Mouse (Mus musculus) MEL (cell line): ENCODE measurements around the gene Atp5e.

Source experiments
- CTCF ChIP-seq, 3 experiments: IDR thresholded peaks in 2 of 3; conservative IDR thresholded peaks in 1 of 3; 2 replicates each; pipeline ENCODE4 v1.5.1; 2011 to 2012; ENCODE audit warnings: low read length in 3 of 3, low read depth in 2 of 3, mild to moderate bottlenecking in 2 of 3, improper control_type of control experiment in 1 of 3, inconsistent platforms in 1 of 3, mixed read lengths in 1 of 3, moderate library complexity in 1 of 3; ENCODE audit not compliant: control insufficient read depth in 1 of 3, insufficient read depth in 1 of 3, poor library complexity in 1 of 3, severe bottlenecking in 1 of 3
- HCFC1 ChIP-seq: IDR thresholded peaks from 2 replicates; pipeline ENCODE4 v1.6.1; 2012; ENCODE audit warnings: low read depth, mild to moderate bottlenecking, inconsistent platforms, low read length, improper control_type of control experiment, moderate library complexity
- NELFE ChIP-seq: IDR thresholded peaks from 2 replicates; pipeline ENCODE4 v1.6.1; 2011; ENCODE audit warnings: low read depth, low read length, improper control_type of control experiment
- POLR2A ChIP-seq, 2 experiments: IDR thresholded peaks; 2 replicates each; pipeline ENCODE4 v1.6.1; 2011 to 2012; ENCODE audit warnings: low read length in 2 of 2, mild to moderate bottlenecking in 2 of 2, control low read depth in 1 of 2, improper control_type of control experiment in 1 of 2, low read depth in 1 of 2, moderate library complexity in 1 of 2; ENCODE audit not compliant: control insufficient read depth in 1 of 2, insufficient read depth in 1 of 2, poor library complexity in 1 of 2
- TCF12 ChIP-seq: IDR thresholded peaks from 2 replicates; pipeline ENCODE4 v1.6.1; 2014; ENCODE audit warnings: low read depth, mild to moderate bottlenecking, inconsistent platforms, low read length, improper control_type of control experiment, moderate library complexity

- TF ChIP-seq HCFC1 = no peak
- no peak for TF ChIP-seq TCF12
- no peak for TF ChIP-seq NELFE
- TF ChIP-seq POLR2A (IDR thresholded peaks at IDR 0.05; ENCODE audit: control insufficient read depth in 1 of 2, insufficient read depth in 1 of 2, low read depth in 1 of 2, low read length in 2 of 2, poor library complexity in 1 of 2) = no peak
- TF ChIP-seq CTCF (IDR thresholded peaks at IDR 0.05 in 2 of 3, conservative IDR thresholded peaks at IDR 0.05 in 1 of 3; ENCODE audit: control insufficient read depth in 1 of 3, insufficient read depth in 1 of 3, low read depth in 2 of 3, low read length in 3 of 3, poor library complexity in 1 of 3, severe bottlenecking in 1 of 3) = no peak
Observed at GRCm38 (mm10) chr2:174424301-174425085, 39.4 kb downstream of the Atp5e start.
